Mouse (Mus musculus) naive thymus-derived CD4-positive, alpha-beta T cell, adult 5 months (primary cell): ENCODE results near the gene Klhl23. TPM values are rescaled to one million over a fixed set of nuclear protein-coding genes. Genes with fewer than 3 reads are reported as not detected.

Experiments used
- polyA plus RNA-seq: library from polyadenylated mRNA; unstranded; fragments of 100-300 nt; shearing (Covaris generic); gene quantifications from one replicate; pipeline ENCODE4 v1.2.1, GENCODE M21; 2017

Klhl23 gene
- polyA plus RNA-seq, result not detected

DNA sequence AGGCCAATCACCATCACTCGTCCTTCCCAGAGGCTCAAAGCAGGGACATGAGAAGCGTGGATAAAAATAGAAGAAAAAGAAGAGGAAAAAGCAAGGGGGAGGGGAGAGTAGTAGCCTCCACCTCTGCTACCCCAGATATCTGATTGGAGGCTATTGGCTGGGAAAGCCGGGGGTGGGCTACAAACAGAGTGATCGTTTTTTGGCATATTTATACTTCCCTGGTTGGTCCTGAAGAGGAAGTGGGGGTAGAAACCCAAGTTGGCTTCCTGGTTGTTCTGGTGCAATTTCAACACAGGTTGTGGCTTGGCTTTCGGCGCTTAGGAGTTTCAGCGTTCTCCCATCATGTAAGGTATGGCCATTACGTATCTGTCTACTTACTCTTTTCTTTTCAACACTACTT lies at the start of gene Klhl23:
Gene Klhl23, plus strand, starts transcription at position 234 of the 400 bp plus-strand sequence.

DNA sequence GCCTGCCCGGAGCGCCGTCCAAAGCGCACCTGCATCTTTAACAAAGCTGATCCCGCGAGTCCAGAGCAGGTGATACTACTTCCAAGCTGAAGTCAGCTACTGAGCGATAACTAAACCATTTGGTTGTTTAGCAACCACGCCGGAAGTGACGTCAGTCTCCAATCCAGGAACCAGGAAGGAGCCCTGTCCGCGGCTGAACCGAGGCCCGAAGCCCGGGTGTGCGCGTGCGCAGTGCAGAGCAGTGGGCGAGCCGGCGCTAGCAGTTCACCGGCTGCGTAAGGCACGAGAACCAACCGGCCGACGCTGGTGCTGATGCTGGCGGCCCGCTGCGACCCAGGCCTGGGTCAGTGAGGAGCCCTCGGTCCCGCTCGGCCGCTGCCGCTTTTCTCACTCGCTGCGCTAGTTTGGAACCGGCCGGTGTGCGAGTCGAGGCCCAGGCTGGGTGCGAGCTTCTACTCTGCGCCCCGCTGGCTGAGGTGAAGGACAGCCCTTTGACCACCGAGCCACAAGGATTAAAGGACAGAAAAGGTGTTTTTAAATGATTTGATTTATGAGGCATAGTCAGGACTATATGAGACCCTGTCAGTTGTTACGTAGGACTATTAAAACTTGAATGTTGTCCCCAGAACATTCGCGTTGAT lies 32.2 kb upstream of the Klhl23 start, which contains the start of the genes Ccdc173 and Phospho2:
Gene Ccdc173, minus strand, starts transcription at position 147 of the 641 bp plus-strand sequence.
Gene Phospho2, plus strand, starts transcription at position 195 of the 641 bp plus-strand sequence.

DNA sequence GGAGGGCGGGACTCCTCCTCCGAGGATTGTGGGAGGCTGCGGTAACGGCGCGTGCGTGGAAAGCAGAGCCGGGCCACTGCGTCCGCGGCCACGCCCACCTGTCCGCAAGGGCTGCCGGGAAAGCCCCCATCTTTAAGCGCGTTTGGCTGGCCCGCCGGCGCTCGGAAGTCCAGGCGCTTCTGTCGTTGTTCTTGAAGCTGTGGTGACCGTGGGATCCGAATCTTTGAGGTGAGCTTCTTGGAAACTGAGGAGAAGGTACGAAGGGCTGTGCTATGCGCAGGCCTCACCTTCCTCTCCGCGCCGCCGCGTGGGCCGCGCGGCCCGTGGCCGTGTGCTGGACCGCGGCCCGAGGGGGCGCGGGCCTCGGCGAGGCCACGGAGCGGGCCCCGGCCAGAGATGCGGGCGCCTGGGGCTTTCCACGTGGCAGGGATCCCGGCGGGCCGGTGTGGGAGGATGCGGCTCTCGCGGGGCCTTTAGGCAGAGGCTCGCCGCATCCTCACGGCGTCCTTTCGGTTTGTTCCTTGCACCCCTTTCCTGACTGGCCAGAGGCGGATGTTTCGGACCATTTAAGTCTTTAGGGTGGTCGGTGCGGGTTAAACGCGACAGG lies 39.8 kb downstream of the Klhl23 start, which contains the start of gene Ssb:
Gene Ssb, plus strand, starts transcription at position 78 of the 607 bp plus-strand sequence.

DNA sequence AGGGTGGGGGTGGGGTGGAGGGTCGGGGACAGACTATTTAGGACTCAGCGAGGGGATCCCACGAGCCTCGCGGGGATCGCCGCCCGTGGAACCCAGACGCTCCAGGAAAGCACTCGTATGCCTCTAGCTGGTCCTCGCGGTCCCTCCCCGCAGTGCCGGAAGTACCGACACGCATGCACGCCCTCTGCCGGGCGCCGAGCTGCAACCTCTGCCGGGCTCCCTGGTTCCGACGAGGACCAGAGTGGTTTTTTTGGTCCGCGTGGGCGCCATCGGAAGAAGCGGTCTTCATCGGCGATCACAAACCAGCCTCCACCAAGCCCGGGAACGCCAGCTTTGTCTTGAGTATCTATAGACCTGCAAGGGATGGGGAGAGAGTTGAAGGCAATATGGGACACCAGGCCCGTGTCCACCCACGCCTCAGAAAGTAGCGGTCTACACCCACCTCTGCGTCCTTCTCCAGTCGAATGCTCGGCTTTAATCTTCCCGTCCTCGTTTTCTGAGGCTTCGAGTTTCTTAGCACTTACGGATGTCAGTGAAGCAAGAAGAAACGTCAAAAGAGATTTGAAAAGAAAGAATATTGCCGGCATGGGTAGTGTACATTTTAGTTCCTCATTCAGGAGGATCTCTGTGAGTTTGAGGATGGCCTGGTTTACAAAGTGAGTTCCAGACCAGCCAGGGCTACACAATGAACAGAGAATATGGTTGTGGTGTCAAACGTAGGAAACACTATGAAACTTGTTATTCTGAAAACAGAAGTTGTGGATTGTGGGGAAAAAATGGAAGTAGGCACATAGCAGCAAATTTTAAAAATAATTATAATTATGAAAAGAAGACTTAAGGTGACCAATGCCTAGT lies 63.9 kb downstream of the Klhl23 start, which contains the start of gene Mettl5:
Gene Mettl5, minus strand, starts transcription at position 165 of the 855 bp plus-strand sequence.

Other genes starting within 250 kb of the Klhl23 start
- 0.12 TPM for gene Lrp2, start 235.9 kb upstream of the Klhl23 start, polyA plus RNA-seq
- gene Bbs5, start 174.8 kb upstream of the Klhl23 start, polyA plus RNA-seq, result not detected
- not detected for gene Klhl41, start 151.8 kb upstream of the Klhl23 start, polyA plus RNA-seq
- gene Fastkd1, start 108.4 kb upstream of the Klhl23 start, polyA plus RNA-seq, result 10.2 TPM
- gene Ppig, start 99.4 kb upstream of the Klhl23 start, polyA plus RNA-seq, result 207 TPM
- 1.1 TPM for gene Ccdc173, start 32.4 kb upstream of the Klhl23 start, polyA plus RNA-seq
- 32.0 TPM for gene Phospho2, start 32.3 kb upstream of the Klhl23 start, polyA plus RNA-seq
- gene Ssb, start 39.6 kb downstream of the Klhl23 start, polyA plus RNA-seq, result 303 TPM
- gene Mettl5, start 63.7 kb downstream of the Klhl23 start, polyA plus RNA-seq, result 21.3 TPM
- 36.3 TPM for gene Ubr3, start 75.3 kb downstream of the Klhl23 start, polyA plus RNA-seq
- gene Myo3b, start 217.2 kb downstream of the Klhl23 start, polyA plus RNA-seq, result 0.20 TPM